Mouse (Mus musculus) bone marrow, adult 2 months (tissue): Measurements from ENCODE around the gene Aebp2.
"Not testable (repeated sequence)": the region's sequence is repeated elsewhere in the genome, so short reads cannot be mapped to it uniquely, and the experiment has no call there.

ENCODE experiments used
- CTCF ChIP-seq: fragments of 200-500 bp; IDR thresholded peaks from 2 replicates; pipeline ENCODE4 v1.5.1; 2011; ENCODE audit warnings: low read length, control low read depth; ENCODE audit not compliant: control insufficient read depth, insufficient read depth
- POLR2A ChIP-seq: fragments of 200-500 bp; IDR thresholded peaks from 2 replicates; pipeline ENCODE4 v1.6.1; 2011; ENCODE audit warnings: low read depth, mild to moderate bottlenecking, control low read depth, low read length, borderline replicate concordance; ENCODE audit not compliant: control insufficient read depth

- not testable (repeated sequence) for TF ChIP-seq POLR2A, CTCF
Observed at GRCm38 (mm10) chr6:140578985-140579384, 43.5 kb upstream of the Aebp2 start.
